Mouse (Mus musculus) cerebellum, postnatal 36 days (tissue): Measurements from ENCODE around the gene Mff.
A peak's percentile ranks its signal among the peaks of the same experiment; 100 is the strongest.

Source experiments
- DNase-seq, 2 experiments: peaks; one replicate each; pipeline ENCODE4 v3.0.0; 2021 to 2022; ENCODE audit warnings: mixed read lengths in 2 of 2

Mff gene

DNA sequence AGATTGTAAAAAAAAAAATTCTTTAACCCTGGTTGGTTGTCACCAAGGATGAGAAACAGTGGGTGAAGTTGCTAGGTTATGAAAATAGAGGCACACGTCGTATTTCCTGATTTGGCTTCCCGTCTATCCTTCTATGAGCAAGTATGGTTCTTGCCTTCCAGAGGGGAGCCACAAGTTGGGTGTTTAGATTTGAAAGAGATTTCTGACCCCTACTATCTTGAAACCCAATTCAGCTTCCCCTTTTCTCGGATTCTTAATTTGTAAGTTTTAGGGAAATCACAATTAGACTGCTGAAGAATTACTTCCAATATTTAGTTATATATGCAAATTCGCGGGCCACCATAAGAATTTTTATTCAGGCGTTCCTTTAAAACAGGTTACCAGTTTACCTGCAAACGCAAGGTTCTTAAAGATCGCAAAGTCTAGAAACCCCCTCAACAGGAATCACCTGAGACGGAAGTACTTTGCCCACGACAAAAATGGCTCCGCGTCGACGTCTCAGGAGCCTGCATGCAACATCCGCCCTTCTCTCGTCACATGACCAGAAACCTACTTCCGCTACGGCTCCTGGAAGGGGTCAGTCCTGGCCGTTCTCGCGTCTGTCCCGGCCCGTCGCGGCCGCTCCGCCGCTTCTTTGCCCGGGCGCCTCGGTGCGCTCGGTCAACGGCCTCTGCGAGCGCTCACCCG is at the start of gene Mff:
TSS of gene Mff (plus strand) at position 552 of the 687 bp plus-strand sequence.
- DNase-seq: peak; percentile 95 to 97

DNA sequence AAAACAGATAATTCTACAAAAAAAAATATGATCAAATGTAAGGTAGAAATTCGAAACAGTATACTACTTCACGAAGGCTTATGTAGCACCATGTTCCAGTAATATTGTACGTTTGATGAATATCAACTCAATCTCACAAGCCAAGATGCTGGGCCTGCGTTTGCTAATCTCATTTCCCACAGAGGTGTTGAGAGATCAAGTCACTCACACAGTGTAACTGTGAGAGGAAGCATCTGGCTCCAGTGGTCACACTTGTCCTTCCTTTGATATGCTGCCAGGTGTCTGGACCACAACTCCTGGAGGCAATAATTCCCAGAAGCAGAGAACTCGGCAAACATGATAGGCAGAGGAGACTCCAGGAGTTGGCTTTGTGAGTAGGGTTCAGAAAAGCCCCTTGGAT is 38.4 kb upstream of the Mff start:
- DNase-seq: no peak

DNA sequence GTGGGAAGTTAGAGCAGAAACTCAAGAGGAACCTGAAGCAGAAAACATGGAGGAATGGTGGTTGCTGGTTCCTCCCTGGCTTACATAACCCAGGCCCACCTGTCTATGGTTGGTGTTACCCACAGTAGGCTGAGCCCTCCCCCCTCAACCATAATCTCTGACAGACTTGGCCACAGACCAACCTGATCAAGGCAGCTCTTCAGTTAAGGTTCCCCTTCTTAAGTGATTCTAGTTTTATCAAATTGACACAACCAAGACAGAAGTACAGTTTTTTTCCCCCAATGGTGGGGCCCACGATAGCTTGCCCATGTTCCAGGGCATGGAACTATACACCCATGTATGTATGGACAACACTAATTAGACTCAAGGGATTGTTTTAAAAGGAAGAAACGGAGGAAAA is 37.8 kb upstream of the Mff start:
- DNase-seq: no peak

DNA sequence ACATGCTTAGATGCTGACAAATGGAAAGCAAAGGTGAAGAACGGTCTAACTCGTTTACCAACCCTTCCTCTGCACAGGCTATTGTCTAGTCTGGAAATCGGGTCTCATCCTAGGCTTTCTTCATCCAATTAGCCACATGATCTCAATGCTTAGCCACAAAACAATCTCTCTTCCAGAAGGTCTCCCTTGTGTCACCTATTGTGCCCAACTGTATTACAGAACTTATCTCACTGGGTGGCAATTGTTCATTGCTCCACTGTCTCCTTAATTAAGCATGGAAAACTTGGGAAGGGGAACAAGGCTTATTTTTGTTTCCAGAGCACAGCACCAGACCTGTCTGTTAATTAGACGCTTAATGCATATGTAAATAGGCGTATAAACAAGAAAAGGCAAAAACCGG is 36.8 kb upstream of the Mff start:
- no peak for DNase-seq

DNA sequence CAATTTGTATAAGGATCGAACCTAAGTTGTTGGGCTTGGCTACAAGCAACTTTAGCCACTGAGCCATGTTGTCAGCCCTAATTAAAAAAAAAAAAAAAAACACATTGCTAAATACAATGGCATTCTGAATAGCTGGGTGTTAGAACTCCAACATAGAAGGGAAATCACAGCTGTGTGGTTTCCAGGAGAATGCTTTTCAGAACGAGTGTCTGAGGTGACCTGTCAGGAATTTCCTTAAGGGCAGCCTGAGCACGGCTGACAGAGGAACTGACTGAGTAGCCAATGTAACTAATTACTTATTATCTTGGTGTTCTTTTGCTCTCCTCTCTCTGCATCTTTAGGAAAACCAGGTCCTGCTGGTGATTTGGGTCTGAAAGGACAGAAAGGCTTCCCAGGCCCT is 28.8 kb upstream of the Mff start:
- DNase-seq: no peak

DNA sequence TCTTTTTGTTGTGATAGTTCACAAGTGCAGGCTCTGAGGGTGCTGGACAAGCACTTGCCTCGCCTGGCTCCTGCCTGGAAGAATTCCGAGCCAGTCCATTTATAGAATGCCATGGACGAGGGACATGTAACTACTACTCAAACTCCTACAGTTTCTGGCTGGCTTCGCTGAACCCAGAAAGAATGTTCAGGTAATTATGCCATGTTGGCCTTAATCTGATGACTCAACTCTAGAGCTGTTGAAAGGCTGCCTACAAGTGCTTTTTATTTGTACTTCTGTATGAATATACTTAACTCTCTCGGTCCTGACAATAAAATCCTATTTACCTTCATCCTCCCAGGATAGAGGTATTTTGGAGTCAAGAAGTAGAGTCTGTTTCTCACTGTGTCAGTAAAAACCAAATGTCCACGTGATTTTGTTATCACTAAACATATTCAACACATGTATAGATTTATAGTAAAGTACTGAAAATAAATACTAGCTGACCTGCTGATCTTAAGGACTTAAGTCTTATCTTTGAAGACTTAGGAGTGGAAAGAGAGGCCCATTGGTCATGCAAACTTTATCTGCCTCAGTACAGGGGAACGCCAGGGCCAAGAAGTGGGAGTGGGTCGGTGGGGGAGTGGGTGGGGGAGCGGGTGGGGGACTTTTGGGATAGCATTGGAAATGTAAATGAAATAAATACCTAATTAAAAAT is 6.7 kb upstream of the Mff start:
- no peak for DNase-seq

DNA sequence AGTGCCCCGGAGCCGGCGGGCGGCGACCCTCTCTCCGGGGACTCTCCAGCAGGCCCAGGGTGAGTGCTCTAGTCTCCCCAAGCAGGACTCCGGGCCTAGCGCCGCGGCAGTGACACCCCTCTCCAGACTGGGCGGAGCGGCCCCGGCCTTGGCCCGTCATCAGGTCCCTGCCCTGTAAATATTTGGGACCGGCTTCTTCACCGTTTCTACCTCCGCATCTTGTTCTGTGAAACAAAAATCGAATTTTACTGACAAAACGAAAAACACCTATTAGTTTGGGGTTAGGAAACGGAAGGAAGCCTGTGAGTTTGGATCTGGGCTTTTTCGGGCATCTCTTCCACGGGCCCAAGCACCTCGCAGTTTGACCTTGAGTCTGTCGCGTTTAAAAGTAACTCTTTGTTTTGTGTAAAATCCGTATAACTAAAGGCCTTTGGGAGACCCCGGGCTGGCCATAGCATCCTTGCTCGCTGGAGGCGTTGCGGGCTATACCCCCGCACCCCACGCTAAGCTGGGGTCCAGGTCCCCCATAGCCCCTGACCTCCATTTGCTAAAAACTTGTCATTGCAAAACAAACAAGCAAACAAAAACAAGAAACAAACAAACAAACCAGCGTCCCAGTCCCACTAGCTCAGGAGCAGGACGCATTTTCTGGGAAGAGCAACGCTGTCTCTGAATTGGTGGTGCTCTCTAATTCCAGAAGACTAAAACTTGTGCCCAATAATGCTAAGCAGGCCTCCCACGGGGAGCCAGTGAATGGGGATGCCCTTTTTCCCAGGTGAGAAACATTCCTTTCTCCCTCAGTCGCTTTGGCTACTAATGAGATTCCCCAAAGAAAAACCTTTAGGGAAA is 560 bp downstream of the Mff start:
- DNase-seq: peak in 1 of 2 experiments; percentile 7

DNA sequence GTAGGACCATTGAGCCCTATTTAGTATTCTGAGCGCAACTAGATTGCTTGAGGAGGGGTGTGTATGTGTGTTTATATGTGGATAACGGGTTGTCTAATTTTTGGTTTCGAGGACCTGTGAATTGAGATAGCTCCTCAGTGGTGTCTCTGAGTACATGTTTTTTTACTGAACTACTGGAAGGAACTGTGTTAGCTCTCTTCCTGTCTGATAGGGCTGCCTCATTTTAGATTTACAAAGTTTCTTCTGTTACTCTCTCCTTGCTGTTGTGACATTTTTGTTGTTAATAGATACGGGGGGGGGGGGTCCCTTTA is 1.1 kb downstream of the Mff start:
- DNase-seq: no peak

DNA sequence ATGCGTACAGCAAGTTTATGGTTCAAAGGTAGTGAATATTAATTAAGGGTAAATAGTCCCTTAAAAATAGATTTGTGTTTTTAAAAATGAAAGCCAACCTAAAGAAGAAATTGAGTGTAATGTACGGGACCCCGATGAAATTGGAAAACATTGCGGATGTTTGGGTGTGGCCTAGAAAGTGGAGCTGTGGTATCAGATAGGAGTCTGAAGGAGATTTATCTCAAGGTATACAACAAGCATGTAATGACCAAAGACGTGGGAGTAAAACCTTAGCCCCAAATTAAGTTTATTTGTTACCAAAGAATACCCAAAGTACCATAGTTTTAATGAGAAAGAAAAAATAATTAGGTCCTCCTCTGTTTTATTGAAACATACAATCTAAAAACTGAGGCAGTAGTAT is 1.8 kb downstream of the Mff start:
- DNase-seq: no peak

DNA sequence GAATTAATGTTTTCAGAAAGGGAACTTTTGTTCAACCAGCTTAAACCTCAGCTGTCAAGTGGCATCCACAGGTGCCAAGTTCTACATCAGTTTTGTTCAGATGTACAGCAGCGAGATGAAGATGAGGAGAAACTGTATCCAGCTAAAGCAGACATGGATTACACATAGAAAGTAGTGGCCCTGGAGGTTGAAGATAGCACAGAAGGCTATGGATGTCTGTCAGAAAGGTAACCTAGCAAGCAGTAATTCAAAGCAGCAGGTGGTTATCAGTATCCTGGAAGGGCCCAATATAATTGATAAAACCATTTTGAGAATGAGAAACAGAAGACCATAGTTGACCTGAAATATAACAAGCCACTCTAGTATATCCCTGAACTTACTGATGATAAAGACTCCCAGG is 8.7 kb downstream of the Mff start:
- DNase-seq: no peak

DNA sequence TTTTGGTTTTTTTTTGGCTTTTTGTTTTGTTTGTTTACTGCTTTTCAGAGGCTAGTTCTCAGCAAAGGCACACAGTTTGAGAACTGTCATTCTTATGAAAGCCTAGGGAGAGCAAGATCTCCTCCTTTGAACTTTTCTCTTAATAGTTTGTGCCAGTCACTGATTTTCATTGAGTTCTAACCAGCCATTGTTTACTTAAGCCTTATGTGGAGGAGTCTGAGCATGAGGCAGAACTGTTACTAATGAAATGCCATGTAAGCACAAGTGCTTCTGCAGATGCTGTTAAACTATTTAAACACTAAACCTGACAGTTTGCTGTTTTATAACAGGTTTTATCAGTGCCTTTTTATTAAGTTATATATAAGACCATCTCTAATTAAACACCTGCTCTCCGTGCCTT is 13.4 kb downstream of the Mff start:
- DNase-seq: no peak

DNA sequence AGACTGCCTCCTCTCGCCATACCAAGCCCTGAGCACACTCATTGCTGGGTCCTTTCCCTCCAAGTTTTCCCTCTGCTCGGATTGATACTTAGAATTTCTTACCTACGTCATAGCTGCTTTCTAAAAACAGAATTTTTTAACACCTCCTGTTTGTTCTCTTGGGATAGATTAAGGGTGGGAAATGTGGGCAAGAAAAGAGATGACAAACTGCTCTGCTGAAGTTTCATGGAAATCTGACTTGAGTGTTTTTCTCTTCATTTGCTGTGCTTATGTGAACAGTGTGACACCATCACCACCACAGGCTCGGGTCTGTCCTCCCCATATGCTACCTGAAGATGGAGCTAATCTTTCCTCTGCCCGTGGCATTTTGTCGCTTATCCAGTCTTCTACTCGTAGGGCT is 16.8 kb downstream of the Mff start:
- DNase-seq: no peak

DNA sequence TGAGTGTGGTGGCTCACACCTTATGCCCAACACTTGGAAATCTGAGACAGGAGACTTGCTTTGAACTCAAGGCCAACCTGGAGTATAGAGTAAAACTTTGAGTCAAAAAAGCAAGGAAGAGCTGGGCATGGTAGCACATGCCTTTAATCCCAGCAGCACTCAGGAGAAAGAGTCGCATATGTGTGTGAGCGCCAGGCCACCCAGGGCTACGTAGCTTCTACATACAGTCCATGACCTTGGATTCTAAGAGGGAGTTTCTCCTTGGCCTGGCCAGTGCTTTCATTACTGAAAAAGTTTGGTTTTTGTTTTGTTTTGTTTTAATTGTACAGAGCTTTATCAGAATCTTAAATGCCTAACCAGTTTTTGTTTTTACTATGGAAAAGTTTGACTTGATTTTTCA is 19.3 kb downstream of the Mff start:
- DNase-seq: no peak

DNA sequence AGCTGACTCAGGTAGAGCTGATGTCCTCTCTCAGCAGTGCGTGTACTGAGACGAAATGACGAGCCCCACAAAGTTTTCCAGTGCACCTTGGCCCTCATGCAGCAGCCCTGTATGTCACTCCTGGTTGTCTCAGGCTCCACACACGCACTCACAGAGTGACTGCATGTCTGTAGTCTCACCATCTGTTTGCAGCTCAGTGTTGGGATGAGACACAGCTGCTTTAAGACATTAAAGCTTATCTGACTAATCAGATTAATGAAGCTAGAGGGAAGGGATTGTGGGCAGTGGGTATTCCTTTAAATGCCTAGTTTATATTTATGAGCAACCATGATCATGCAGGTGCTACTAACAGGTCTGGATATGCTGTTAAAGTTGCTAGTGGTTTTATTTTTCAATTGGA is 21.7 kb downstream of the Mff start:
- no peak for DNase-seq

DNA sequence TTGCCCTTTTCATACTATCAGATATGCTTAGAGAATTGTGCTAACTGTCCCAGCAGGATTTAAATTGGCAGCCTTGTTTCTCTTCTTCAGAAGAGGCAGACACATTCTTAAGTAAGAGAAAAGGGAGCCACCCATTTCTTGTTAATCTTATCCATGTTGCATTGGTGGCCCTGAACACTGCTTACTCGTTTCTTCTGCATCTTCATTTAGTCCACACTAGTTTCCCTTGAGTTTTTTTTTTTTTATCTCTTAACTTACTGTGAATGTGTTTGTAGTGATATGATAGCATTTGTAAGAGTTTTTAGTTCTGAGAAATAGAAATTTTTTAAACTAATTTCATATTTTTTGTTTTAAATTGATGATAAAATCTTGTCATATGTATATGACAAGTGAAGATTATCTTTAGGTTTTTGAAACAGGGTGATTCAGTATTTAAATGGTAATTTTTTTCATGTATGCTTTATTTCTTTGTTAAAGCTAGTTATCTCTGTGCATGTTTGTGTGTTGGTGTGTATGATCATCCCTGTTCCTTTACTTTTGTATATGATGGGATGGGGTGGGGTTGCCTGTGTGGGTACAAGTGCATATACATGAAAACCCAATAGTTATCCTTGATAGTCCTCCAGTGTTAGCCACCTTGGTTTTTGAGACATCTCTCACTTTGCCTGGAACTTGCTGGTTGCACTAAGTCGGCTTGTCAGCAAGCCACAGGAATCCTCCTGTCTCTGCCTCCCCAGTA is 23.2 kb downstream of the Mff start:
- DNase-seq: no peak

DNA sequence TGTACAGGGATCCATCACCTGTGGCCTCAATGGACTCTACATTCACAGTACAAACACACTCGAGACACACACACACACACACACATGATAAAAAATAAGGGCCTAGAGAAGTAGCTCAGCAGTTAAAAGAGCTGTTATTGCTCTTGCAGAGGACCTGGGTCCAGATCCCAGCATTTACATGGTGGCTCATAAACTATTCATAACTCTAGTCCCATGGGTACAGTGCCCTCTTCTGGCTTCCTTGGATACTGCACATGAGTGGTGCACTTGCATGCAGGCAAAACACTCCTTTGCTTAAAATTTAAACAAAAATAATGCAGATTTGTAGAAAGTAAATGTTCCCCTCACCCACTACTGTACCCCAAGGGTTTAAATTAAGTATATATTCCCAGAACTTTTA is 34.8 kb downstream of the Mff start:
- DNase-seq: no peak

DNA sequence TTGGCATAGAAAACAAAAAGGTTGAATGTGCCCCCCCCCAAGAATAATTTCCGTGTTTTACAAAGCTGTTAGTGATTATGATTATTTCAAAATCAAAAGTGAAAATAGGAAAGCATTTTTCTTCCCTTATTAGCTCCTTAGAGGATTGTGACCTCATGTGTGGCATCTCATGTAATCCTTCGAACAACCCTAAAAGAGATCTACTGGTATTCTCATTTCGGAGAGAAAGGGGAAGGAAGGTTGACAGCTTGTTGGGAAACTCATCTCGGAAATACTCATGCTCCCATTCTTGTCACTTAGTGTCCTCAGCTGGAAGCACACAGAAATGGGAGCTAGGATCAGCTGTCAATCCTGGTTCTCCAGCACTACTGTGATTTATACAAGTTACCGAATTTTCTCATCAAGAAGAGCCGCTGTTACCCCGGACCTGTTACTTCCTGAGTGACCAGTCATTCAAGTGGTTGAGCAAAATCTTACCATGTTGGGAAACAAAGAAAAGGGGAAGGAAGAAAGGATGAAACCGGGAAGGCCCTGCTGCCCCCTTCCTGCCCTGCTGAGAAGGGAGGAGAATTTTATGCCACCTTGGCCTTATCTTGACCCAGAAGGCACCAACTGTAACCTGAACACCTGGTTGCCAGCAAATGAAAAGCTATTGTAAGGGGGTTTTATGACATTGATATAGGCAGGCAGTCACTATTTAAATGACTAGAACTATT is 36.9 kb downstream of the Mff start:
- no peak for DNase-seq

DNA sequence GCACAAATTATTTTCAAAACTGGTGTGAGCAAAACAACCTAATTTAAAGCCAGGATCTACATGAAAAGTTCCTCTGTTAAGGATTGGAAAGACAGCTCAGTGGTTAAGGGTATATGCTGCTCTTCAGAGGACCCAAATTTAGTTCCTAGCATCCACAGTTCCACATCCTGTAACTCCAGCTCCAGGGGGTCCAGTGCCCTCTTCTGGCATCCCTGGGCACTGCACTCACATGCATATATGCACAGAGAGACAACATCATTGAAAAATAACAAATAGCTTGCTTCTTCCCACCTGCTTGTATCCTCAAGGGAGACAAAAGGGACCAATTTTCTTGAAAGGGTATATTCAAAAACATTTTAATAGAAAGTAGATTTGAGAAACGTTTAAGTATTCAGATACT is 37.6 kb downstream of the Mff start:
- no peak for DNase-seq

DNA sequence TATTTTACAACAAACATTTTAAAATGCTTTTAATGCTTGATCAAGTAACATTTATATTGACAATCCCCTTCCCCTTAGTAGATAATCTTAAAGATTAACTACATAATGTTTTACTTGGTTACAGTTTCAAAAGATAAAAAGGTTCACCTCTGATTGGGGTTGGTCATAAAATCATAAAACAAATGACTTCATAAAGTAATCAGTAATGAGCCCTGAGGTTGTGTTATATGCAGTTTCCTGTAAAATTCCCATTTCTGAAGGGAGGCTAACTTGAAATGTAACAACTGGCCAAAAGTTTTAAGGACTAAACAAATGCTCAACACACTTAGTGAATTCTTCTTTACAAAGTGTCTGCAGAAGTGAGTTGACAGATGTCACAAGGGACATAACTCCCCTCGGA is 41.5 kb downstream of the Mff start:
- DNase-seq: no peak

DNA sequence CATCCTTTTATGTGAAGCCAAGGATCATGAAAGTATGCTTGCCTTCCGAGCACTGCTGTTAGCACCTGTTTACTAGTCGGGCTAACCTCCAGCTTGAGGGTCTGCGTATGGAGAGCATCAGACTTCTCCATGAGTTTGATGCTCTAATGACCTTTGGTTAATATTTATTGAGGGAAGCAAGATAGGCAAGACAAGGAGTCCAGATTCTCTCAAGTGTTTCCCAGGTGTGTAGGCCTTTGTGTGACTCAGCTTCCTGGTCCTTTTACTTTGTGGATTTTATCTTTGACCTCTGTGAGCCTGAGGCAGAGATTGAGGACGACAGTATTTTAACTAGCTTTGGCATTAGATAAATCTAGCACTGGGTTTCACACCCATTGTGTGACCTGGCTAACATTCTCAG is 42.0 kb downstream of the Mff start:
- no peak for DNase-seq

DNA sequence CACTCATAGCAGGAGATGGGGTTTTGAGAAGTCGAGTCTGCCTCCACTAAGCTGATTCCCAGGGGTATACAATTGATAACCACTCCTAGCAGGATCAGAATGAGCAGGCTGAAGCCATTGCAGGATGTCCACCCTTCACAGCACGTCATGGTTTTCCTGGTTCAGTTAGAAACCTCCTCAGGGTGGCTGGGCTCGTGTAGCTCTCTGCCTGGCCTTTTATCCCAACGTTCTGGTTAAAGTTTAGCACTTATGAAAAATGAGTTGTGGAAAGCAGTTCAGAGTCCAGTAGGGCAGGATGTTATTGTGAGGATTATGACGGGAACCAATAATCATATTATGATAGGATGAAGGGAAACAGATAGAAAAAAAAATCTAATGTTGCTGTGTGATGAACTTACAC is 43.6 kb downstream of the Mff start, which contains the start of gene Tm4sf20:
TSS of gene Tm4sf20 (minus strand) at position 193 of the 400 bp plus-strand sequence.
- no peak for DNase-seq

DNA sequence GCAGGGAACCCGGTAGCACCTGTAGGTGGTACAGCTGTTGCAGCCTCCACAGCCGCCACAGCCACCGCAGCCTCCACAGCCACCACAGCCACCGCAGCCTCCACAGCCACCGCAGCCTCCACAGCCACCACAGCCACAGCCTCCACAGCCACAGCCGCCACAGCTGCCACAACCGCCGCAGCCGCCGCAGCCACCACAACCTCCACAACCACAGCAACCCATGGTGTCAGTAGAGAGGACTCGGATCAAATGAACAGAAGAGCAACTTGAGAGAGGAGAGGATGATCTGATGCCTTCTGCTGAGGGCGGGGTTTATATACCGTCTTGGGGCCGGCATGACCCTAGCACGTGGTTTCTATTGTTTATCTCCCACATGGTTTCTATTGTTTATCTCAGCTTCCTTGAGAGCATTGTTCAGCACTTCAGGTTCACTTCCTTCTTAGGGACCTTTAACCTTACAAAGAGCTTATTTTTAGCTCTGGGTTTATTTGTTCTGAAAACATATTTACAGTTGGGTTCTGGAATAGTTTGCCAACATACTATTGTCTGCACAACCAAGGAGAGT is 46.4 kb downstream of the Mff start, which contains the start of gene Gm47791:
TSS of gene Gm47791 (minus strand) at position 222 of the 565 bp plus-strand sequence.
- no peak for DNase-seq
